Mouse (Mus musculus) CD4-positive helper T cell, adult 2 months (primary cell): Measurements from ENCODE around the gene Cel.

ENCODE experiments used
- DNase-seq: peaks from one replicate; pipeline ENCODE4 v3.0.0-alpha.2; 2012; ENCODE audit warnings: low read depth, missing footprints, low spot score

Gene Cel

GRCm38 (mm10) chr2:28537995-28538816, 25.0 kb downstream of the Cel start:
- no peak for DNase-seq

DNA sequence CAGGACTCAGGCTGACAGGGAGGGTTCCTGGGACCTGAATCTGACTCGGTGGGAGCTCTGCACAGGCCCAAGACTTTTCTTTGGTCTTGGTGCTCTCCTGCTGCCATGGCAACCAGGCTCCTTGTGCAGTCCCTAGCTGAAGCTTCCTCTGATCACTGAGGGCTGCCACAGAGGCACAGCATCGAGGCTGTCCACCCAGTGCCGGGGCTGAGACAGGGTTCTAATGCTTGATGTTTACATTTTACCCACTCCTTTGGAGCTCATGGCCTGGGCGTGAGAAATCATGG, 25.6 kb downstream of the Cel start:
- no peak for DNase-seq

GRCm38 (mm10) chr2:28536766-28537633, 26.2 kb downstream of the Cel start:
- DNase-seq, result no peak

- DNase-seq, result no peak
These were observed 27.0 kb downstream of the Cel start for GRCm38 (mm10) chr2:28536166-28536565.

GRCm38 (mm10) chr2:28535650-28536049, 27.6 kb downstream of the Cel start:
- DNase-seq, result no peak

- no peak for DNase-seq
These were observed 28.0 kb downstream of the Cel start for GRCm38 (mm10) chr2:28535263-28535540.

- DNase-seq, result no peak
These were observed 28.6 kb downstream of the Cel start for GRCm38 (mm10) chr2:28534436-28535262.

GRCm38 (mm10) chr2:28533901-28534435, 29.2 kb downstream of the Cel start:
- DNase-seq, result no peak

DNA sequence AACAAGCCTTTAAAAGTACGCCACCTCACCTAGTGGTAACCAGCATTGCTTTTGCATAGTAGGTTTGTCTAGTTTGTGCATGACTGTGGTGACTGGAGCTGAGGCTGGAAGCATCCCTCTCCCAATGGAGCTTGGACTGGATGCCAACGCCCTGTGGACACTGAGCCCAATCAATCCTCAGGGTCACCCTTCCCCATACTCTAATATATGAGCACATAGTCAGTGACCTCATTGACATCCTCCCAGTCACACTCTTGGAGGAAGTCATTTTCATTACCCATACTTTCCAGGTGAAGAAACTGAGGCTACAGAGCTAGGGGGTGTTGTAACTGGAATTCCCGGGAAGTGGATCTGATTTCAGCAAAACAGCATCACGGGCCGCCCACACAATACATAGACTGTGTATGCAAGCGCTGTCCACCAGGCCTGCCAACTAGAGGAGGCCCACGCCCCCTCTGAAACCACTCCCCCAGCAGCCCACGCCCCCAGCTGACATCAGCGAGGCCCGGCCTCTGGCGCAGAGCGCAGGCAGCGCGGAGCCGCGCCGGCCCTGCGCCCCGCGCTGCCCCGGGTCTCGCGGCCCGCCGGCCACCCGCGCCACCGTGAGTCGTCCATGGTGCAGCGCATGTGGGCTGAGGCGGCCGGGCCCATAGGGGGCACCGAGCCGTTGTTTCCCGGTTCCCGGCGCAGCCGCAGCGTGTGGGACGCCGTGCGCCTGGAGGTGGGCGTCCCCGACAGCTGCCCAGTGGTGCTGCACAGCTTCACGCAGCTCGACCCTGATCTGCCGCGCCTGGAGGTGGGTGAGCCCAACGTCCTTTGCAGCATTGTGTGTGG, 30.0 kb downstream of the Cel start:
- DNase-seq, result peak; percentile 90

GRCm38 (mm10) chr2:28530311-28530710, 32.9 kb downstream of the Cel start:
- DNase-seq, result no peak

DNA sequence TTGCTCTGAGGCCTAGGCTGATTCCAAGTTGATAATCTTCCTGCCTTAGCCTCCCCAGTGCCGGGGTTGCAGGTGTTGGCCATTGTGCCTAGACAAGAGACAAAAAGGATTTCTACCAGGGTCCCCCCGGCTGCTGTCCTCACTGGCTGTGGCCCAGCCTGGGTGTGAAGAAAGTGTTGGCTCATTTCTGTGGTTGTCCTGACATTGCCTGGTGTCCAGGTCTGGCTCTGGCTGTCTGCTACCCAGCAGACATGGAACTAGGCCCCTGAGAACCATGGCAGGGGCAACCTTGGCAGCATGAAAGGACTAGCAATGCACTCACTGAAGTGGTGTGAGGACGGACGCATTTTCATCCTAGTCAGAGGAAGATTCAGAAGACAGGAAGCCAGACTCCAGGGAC, 33.3 kb downstream of the Cel start:
- no peak for DNase-seq

DNA sequence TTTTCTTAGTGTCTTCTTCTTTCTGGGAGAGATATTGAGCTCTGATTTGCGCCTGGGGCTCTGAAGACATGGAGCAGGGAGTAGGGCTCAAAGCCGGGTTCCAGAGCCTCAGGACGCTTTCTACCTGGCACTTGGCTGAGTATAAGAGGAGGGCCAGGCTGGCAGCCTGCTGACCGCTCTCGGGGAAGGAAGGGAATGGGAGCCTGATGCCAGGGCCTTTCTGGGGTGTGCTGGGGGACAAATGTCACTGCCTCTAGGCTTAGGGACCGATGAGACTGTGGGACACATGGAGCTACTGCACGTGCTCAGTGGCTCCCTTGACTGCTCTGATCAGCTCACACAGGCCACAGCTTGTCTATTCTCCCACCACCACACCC, 34.9 kb downstream of the Cel start:
- DNase-seq, result no peak

DNA sequence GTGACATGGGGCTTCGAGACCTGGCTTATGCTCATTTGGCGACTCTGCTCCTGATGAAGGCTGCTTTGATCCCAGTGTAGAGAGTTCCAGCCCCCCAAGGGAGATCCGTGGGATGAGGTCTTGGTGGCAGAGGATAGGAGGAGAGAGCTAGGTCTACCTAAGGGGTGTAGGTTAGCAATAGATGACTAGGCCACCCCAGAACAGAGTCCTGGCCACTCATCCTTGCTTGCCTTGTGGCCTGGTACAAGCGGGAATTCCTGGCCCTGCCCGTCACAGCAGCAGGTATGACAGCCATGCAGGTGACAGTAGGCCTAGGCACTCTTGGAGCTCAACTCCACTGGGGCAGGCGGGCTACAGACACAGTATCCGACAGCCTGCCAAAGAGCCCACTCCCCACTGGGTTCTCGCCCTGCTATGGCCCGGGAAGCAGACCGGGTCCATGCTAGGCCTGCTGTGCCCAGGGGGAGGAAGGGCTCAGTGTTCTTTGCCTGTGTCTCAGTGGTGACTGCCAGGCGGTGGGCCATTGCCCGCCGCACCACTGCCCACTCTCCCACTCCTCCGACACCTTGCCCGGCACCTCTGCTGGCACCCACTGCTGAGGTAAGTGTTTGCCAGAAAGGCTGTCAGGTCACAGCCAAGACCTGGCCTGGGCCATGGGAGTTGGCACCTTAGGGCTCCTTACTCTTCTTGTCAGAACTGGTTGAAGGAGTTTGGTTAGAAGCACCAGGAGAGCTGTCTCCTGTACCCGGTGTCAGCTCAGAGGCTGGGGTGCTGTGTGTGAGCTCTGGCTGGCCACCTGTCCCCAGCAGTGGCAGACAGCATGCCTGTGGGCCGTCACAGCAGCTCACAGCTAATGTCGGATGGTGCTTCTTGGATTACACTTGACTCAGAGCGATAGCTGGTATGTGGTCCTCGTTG, 35.5 kb downstream of the Cel start:
- DNase-seq, result no peak

DNA sequence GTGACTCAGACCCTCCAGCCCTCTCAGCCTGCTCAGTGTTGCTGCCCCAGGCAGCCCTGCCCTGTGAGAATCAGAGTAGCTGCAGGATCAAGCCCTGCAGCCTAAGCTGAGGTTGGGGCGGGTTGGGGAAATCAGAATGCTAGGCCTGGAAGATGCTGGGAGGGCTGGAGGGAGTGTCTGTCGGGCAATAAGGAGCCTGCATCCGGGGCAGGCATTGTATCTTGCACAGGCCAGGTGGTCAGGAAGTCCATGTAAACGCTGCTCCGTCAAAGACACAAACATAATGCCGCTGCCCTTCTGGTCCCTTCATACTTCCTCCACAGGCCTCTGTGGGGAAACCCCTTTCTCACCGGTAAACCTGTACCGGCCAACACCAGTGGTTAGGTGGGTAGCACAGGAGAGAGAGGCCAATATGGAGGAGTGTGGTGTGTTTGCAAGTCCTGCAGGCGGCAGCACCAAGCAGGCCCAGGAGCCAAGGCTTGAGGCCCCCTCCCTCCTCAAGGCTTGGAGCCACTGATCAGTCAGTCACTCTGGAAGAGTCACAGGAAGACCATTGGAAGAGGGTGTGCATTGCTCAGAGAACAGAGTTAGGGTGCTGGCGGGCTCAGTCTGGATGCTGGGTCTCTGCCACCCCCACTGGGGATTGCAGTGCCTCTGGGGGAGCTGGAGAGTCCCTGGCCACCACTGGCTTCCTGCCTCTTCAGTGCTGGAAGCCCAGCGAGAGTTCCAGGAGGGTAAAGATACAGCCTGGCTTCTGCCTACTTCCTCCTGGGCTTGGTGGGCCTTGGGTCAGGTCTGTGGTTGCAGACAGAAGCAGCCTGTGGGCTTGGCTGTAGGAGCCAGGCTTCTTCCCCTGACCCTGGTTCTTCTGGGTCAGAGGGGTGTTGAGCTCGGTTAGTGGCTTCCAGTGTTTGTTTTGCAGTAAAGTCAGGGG, 37.0 kb downstream of the Cel start:
- DNase-seq, result peak; percentile 78

DNA sequence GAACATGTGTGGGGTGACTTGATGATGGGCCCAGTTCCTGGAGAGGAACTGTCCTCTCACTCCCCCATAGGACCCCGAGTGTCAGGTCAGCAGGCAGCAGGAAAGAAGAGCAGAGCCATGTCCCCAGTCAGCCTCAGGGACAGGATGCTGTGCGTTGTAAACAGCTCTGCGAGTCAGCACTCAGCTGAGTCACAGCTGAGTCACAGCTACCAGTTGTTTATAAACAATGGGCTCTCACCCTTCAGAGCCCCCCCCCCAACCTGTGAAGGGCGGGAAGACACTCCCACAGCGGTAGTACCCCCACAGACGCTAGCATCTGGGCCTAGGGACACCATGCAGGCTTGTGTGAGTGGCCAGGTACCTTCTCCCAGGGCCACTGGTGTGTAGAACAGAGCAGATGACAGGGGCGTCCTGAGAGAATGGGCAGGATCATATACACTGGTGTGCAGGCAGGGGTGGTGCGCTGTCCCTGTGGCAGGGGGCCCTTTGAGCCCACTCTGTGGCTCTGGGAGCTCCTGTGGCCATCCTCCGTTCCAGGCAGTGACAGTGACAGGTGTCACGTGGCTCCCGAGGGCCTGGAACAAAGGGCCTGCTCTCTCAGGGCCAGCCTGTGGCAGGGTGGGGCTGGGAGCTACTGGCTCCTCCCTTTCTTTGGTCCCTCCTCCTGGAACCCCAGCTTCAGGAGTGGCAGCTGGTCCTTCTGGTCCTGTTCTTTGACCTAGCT, 37.8 kb downstream of the Cel start:
- peak; percentile 82 for DNase-seq

DNA sequence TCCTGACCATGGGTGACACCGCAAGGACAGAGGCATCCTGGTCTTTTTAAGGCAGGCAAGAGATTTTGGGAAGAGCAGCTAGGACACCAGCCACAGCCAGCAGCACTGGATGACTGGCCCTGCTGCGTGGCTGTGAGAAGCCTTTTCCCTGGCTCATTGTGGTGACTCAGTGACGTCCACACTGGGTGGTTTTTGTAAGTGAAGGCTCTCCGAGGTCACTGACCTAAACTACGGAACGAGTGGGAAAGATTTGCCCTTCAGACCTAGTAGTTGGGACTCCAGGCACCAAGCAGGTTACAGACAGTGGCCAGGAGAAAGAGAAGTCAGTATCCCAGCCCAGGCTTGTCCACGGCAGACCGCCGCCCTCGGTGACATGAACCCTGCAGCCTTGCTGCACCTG, 38.8 kb downstream of the Cel start:
- DNase-seq, result no peak

GRCm38 (mm10) chr2:28523643-28524117, 39.5 kb downstream of the Cel start:
- peak; percentile 76 for DNase-seq

GRCm38 (mm10) chr2:28522166-28522565, 41.0 kb downstream of the Cel start:
- DNase-seq, result no peak
